ENCODE assay signal across 9 mouse cellular contexts in genomic region chr3:89347916-89348315, GRCm38 (mm10). TPM values are rescaled to one million over a fixed set of nuclear protein-coding genes. Genes with fewer than 3 reads are reported as not detected.
DNase-seq lines count a peak whose midpoint lies in the region; ATAC-seq and TF ChIP-seq lines count a peak whose summit lies in the region.
"Had no signal": no experiment of that assay in that cellular context is flagged by ENCODE, and none has a peak within 500 bp of the region (broad histone marks: within the 10 kb centered on the region; RNA-seq: fewer than 3 reads in every experiment).

No protein-coding gene starts in this region.

- peaks cover 16% of the 10 kb centered on the region for H3K4me1 ChIP-seq in hindbrain, embryonic 15.5 days (replicated peaks)
- H3K4me1 ChIP-seq in hindbrain, embryonic 16.5 days (ENCODE audit: control insufficient read depth, insufficient read depth, low read depth, low read length), result peaks cover 13% of the 10 kb centered on the region
- peaks cover 24% of the 10 kb centered on the region for H3K4me1 ChIP-seq in bone marrow macrophage, adult 2 months (ENCODE audit: control insufficient read depth, insufficient read depth, low read length)
- H3K4me1 ChIP-seq in heart, embryonic 12.5 days (replicated peaks), result peaks cover 21% of the 10 kb centered on the region
- peaks cover 5% of the 10 kb centered on the region; the same call in 1 of the 2 replicates for H3K4me1 ChIP-seq in forebrain, embryonic 14.5 days (ENCODE audit: control insufficient read depth, insufficient read depth, low read length)

- H3K27ac ChIP-seq in hindbrain, embryonic 15.5 days (replicated peaks), result no peak overlapping the region
- no peak overlapping the region for H3K27ac ChIP-seq in hindbrain, embryonic 16.5 days (ENCODE audit: low read depth, low read length)
- peak overlapping the region; percentile 78 for H3K27ac ChIP-seq in bone marrow macrophage, adult 2 months (ENCODE audit: insufficient read depth, low read depth, low read length)
- H3K27ac ChIP-seq in heart, embryonic 12.5 days (ENCODE audit: poor library complexity, severe bottlenecking), result 0 out of 2 replicates have a peak overlapping the region, but pooled peaks have one; percentile 8
- no peak overlapping the region for H3K27ac ChIP-seq in forebrain, embryonic 14.5 days (ENCODE audit: low read depth, low read length)

- no peak overlapping the region for H3K4me3 ChIP-seq in hindbrain, embryonic 15.5 days
- no peak overlapping the region for H3K4me3 ChIP-seq in hindbrain, embryonic 16.5 days (ENCODE audit: low read length)
- H3K4me3 ChIP-seq in bone marrow macrophage, adult 2 months (ENCODE audit: insufficient read depth, low read length), result peak overlapping the region; percentile 79
- H3K4me3 ChIP-seq in heart, embryonic 12.5 days, result no peak overlapping the region
- no peak overlapping the region for H3K4me3 ChIP-seq in forebrain, embryonic 14.5 days (ENCODE audit: low read depth, low read length)

- WGBS in hindbrain, embryonic 15.5 days, result 67% methylated on average over 1 of the region's 1 CpGs
- WGBS in hindbrain, embryonic 16.5 days, result 70% methylated on average over 1 of the region's 1 CpGs
- 58% methylated on average over 1 of the region's 1 CpGs for whole genome bisulfite sequencing in heart, embryonic 12.5 days
- 50% methylated on average over 1 of the region's 1 CpGs for WGBS in forebrain, embryonic 14.5 days

- H3K4me2 ChIP-seq in hindbrain, embryonic 15.5 days, result no peak overlapping the region
- H3K4me2 ChIP-seq in hindbrain, embryonic 16.5 days (ENCODE audit: low read length), result no peak overlapping the region
- H3K4me2 ChIP-seq in heart, embryonic 12.5 days, result peak overlapping the region; percentile 90
- no peak overlapping the region for H3K4me2 ChIP-seq in forebrain, embryonic 14.5 days (ENCODE audit: low read length)

- no peaks in the 10 kb centered on the region for H3K9me3 ChIP-seq in hindbrain, embryonic 15.5 days
- H3K9me3 ChIP-seq in hindbrain, embryonic 16.5 days (ENCODE audit: control insufficient read depth, low read length), result no peaks in the 10 kb centered on the region
- H3K9me3 ChIP-seq in heart, embryonic 12.5 days (replicated peaks), result no peaks in the 10 kb centered on the region
- H3K9me3 ChIP-seq in forebrain, embryonic 14.5 days (replicated peaks; ENCODE audit: control insufficient read depth, low read length), result no peaks in the 10 kb centered on the region

- TF ChIP-seq CTCF in bone marrow macrophage, adult 2 months (IDR thresholded peaks at IDR 0.05; ENCODE audit: low read depth, low read length), result no peak

- DNase-seq in kidney, postnatal 36 days, result peak; percentile 56 to 74
- DNase-seq in MN1 (ENCODE audit: low spot score), result no peak
- DNase-seq in retina, embryonic 14.5 days (ENCODE audit: low spot score), result no peak
- DNase-seq in forebrain, embryonic 14.5 days (ENCODE audit: low spot score), result no peak
- DNase-seq: adrenal gland, adult 8-10 months had no signal

- H3K36me3 ChIP-seq in hindbrain, embryonic 15.5 days, result peaks cover 16% of the 10 kb centered on the region
- H3K36me3 ChIP-seq in hindbrain, embryonic 16.5 days (ENCODE audit: control insufficient read depth, insufficient read depth, low read length), result peaks cover 7% of the 10 kb centered on the region; the same call in 1 of the 2 replicates
- H3K36me3 ChIP-seq in heart, embryonic 12.5 days, result peaks cover 16% of the 10 kb centered on the region
- H3K36me3 ChIP-seq in forebrain, embryonic 14.5 days (ENCODE audit: control insufficient read depth, insufficient read depth, low read length), result peaks cover 12% of the 10 kb centered on the region; the same call in 1 of the 2 replicates

- H3K9ac ChIP-seq in hindbrain, embryonic 15.5 days, result 0 out of 2 replicates have a peak overlapping the region, but pooled peaks have one; percentile 0
- H3K9ac ChIP-seq in hindbrain, embryonic 16.5 days (ENCODE audit: low read depth, low read length), result no peak overlapping the region
- 0 out of 2 replicates have a peak overlapping the region, but pooled peaks have one; percentile 1 for H3K9ac ChIP-seq in heart, embryonic 12.5 days
- no peak overlapping the region for H3K9ac ChIP-seq in forebrain, embryonic 14.5 days (ENCODE audit: low read length)

- TF ChIP-seq POLR2A in bone marrow macrophage, adult 2 months (IDR thresholded peaks at IDR 0.05; ENCODE audit: borderline replicate concordance, low read depth, low read length), result no peak

- peaks cover 4% of the 10 kb centered on the region; the same call in 1 of the 2 replicates for H3K27me3 ChIP-seq in hindbrain, embryonic 15.5 days
- H3K27me3 ChIP-seq in hindbrain, embryonic 16.5 days (replicated peaks; ENCODE audit: control insufficient read depth, insufficient read depth, low read length), result no peaks in the 10 kb centered on the region
- peaks cover 44% of the 10 kb centered on the region for H3K27me3 ChIP-seq in heart, embryonic 12.5 days (replicated peaks)
- no peaks in the 10 kb centered on the region for H3K27me3 ChIP-seq in forebrain, embryonic 14.5 days (replicated peaks; ENCODE audit: control insufficient read depth, insufficient read depth, low read length)

- ATAC-seq in hindbrain, embryonic 15.5 days (ENCODE audit: low FRiP score, low read depth), result no peak
- ATAC-seq in hindbrain, embryonic 16.5 days, result no peak
- no peak for ATAC-seq in heart, embryonic 12.5 days (ENCODE audit: insufficient number of reproducible peaks, low FRiP score)
- no peak for ATAC-seq in forebrain, embryonic 14.5 days

RNA-seq across cellular contexts. Expression of gene Adam15, which starts 1.9 kb away (rescaled TPM):
- 71.0 and 77.1 TPM in 2 replicates for polyA plus RNA-seq in hindbrain, embryonic 15.5 days (2015; fragmentation: Nextera tagmentation; extraction: Ambion mirVana)
- 74.6 and 84.1 TPM in 2 replicates for polyA plus RNA-seq in hindbrain, embryonic 16.5 days (2015; fragmentation: Nextera tagmentation; extraction: Ambion mirVana)
- polyA plus RNA-seq in bone marrow macrophage, adult 2 months (2012; ENCODE audit: insufficient read depth, insufficient read length, missing spikeins), result 315 and 328 TPM in 2 replicates
- polyA plus RNA-seq in heart, embryonic 12.5 days (2016; fragmentation: Nextera tagmentation; extraction: Ambion mirVana), result 47.2 and 55.5 TPM in 2 replicates
- 13.4 and 19.3 TPM in 2 replicates for polyA plus RNA-seq in forebrain, embryonic 14.5 days (2014; fragmentation: Nextera tagmentation; extraction: Ambion mirVana)

RNA-seq across cellular contexts. Expression of gene Efna4, which starts 10.1 kb away (rescaled TPM):
- polyA plus RNA-seq in hindbrain, embryonic 15.5 days (2015; fragmentation: Nextera tagmentation; extraction: Ambion mirVana), result 6.0 and 7.4 TPM in 2 replicates
- polyA plus RNA-seq in hindbrain, embryonic 16.5 days (2015; fragmentation: Nextera tagmentation; extraction: Ambion mirVana), result 3.9 and 5.0 TPM in 2 replicates
- polyA plus RNA-seq in bone marrow macrophage, adult 2 months (2012; ENCODE audit: insufficient read depth, insufficient read length, missing spikeins), result not detected in 2 replicates
- polyA plus RNA-seq in heart, embryonic 12.5 days (2016; fragmentation: Nextera tagmentation; extraction: Ambion mirVana), result 8.7 and 10.6 TPM in 2 replicates
- 12.3 and 14.6 TPM in 2 replicates for polyA plus RNA-seq in forebrain, embryonic 14.5 days (2014; fragmentation: Nextera tagmentation; extraction: Ambion mirVana)

RNA-seq across cellular contexts. Expression of gene Dcst2, which starts 13.9 kb away (rescaled TPM):
- 0.09 and 0.34 TPM in 2 replicates for polyA plus RNA-seq in hindbrain, embryonic 15.5 days (2015; fragmentation: Nextera tagmentation; extraction: Ambion mirVana)
- 0.10 and 0.11 TPM in 2 replicates for polyA plus RNA-seq in hindbrain, embryonic 16.5 days (2015; fragmentation: Nextera tagmentation; extraction: Ambion mirVana)
- polyA plus RNA-seq in bone marrow macrophage, adult 2 months (2012; ENCODE audit: insufficient read depth, insufficient read length, missing spikeins), result not detected in 2 replicates
- polyA plus RNA-seq in heart, embryonic 12.5 days (2016; fragmentation: Nextera tagmentation; extraction: Ambion mirVana), result not detected in 2 replicates
- polyA plus RNA-seq in forebrain, embryonic 14.5 days (2014; fragmentation: Nextera tagmentation; extraction: Ambion mirVana), result 0.08 and 0.15 TPM in 2 replicates

RNA-seq across cellular contexts. Expression of gene Dcst1, which starts 17.1 kb away (rescaled TPM):
- 0.89 and 1.1 TPM in 2 replicates for polyA plus RNA-seq in hindbrain, embryonic 15.5 days (2015; fragmentation: Nextera tagmentation; extraction: Ambion mirVana)
- 0.66 and 1.1 TPM in 2 replicates for polyA plus RNA-seq in hindbrain, embryonic 16.5 days (2015; fragmentation: Nextera tagmentation; extraction: Ambion mirVana)
- polyA plus RNA-seq in bone marrow macrophage, adult 2 months (2012; ENCODE audit: insufficient read depth, insufficient read length, missing spikeins), result not detected in 2 replicates
- polyA plus RNA-seq in heart, embryonic 12.5 days (2016; fragmentation: Nextera tagmentation; extraction: Ambion mirVana), result 0.09 TPM in 1 of 2 replicates, not detected in the other
- 0.78 and 0.83 TPM in 2 replicates for polyA plus RNA-seq in forebrain, embryonic 14.5 days (2014; fragmentation: Nextera tagmentation; extraction: Ambion mirVana)

RNA-seq across cellular contexts. Expression of gene Efna3, which starts 25.2 kb away (rescaled TPM):
- polyA plus RNA-seq in hindbrain, embryonic 15.5 days (2015; fragmentation: Nextera tagmentation; extraction: Ambion mirVana), result 62.4 and 72.3 TPM in 2 replicates
- polyA plus RNA-seq in hindbrain, embryonic 16.5 days (2015; fragmentation: Nextera tagmentation; extraction: Ambion mirVana), result 77.9 and 78.0 TPM in 2 replicates
- not detected in 2 replicates for polyA plus RNA-seq in bone marrow macrophage, adult 2 months (2012; ENCODE audit: insufficient read depth, insufficient read length, missing spikeins)
- polyA plus RNA-seq in heart, embryonic 12.5 days (2016; fragmentation: Nextera tagmentation; extraction: Ambion mirVana), result 1.3 TPM in 2 replicates
- polyA plus RNA-seq in forebrain, embryonic 14.5 days (2014; fragmentation: Nextera tagmentation; extraction: Ambion mirVana), result 30.1 and 42.0 TPM in 2 replicates

Comparison
In these comparisons a context has a peak if more than half of its experiments do, and no peak if none do; other contexts are left out.
1. H3K9ac ChIP-seq: peak in hindbrain, embryonic 15.5 days (single experiment) and heart, embryonic 12.5 days (single experiment); none in hindbrain, embryonic 16.5 days (single experiment) and forebrain, embryonic 14.5 days (single experiment).
2. H3K27ac ChIP-seq: peak in bone marrow macrophage, adult 2 months (single experiment) and heart, embryonic 12.5 days (single experiment); none in hindbrain, embryonic 15.5 days (single experiment), hindbrain, embryonic 16.5 days (single experiment) and forebrain, embryonic 14.5 days (single experiment).
3. DNase-seq: peak in kidney, postnatal 36 days (2 of 2); none in MN1 (single experiment), retina, embryonic 14.5 days (single experiment) and forebrain, embryonic 14.5 days (single experiment).